Mouse (Mus musculus) cerebellum, adult 2 months (tissue): ENCODE measurements around the gene F12.

Experiments
- CTCF ChIP-seq: fragments of 200-500 bp; IDR thresholded peaks from 2 replicates; pipeline ENCODE4 v1.5.1; 2011; ENCODE audit warnings: low read depth, mild to moderate bottlenecking, control low read depth, low read length, moderate library complexity, borderline replicate concordance; ENCODE audit not compliant: insufficient read depth
- POLR2A ChIP-seq: fragments of 200-500 bp; IDR thresholded peaks from 2 replicates; pipeline ENCODE4 v1.6.1; 2011; ENCODE audit warnings: low read length, control low read depth, borderline replicate concordance; ENCODE audit not compliant: insufficient read depth

DNA sequence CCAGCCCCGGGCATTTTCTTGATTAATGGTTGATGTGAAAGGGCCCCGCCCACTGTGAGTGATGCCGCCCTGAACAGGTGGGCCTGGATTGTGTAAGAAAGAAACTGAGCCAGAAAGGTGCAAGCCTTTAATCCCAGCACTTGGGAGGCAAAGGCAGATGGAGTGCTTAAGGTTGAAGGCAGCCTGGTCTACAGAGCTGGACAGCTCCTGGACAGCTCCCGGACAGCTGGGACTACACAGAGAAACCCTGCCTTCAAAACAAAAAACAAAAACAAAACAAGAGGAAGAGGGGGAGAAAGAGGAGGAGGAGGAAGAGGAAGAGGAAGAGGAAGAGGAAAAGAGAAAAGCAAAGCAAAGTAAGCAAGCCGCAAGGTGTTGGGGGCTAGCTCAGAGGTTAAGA, 7.5 kb downstream of the F12 start:
- TF ChIP-seq POLR2A (no peak), CTCF (no peak)
